Mouse (Mus musculus): ENCODE measurements around the gene Frmpd1. TPM values are rescaled to one million over a fixed set of nuclear protein-coding genes. Genes with fewer than 3 reads are reported as not detected.

Gene Frmpd1
- total RNA-seq (2023) = not detected

DNA sequence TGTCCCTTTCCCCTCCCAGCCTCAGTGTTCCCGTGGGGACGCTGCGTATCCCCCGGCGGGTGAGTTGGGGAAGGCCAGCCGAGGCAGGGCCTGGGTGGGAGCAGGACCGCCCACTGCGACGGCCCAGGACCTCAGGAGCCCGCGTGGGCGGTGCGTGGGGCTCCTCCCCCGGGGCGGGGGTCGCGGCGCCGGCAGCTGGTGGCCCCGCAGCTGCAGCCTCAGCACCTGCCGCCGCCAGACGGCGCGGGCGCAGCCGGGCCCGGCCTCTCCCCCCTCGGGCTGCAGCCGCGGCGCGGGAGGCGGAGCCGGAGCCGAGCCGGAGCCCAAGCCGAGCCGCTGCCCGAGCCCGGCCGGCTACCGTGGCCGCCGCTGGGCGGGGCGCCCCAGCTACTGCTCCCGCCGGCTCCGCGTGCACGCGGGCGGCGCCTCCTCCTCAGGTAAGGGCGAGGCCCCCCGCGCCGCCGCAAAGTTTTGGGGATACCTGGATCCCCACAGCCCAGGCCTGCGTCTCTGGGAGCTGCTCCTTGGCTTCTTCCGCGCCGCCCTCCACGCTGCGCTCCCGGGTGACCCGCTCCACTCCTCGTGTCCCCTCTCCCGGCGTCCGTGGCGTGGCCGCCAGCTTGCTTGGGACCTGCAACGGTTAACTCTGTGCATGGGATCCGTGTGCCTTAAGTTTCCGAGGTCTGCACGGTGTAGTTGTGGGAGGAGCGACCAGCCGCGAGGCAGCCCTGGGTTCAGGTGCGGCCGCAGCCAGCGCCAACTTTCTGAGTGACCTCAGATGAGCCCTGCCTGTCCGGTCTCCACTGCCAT lies at the start of gene Frmpd1:
TSS of gene Frmpd1 (plus strand) at position 355 of the 810 bp plus-strand sequence.

DNA sequence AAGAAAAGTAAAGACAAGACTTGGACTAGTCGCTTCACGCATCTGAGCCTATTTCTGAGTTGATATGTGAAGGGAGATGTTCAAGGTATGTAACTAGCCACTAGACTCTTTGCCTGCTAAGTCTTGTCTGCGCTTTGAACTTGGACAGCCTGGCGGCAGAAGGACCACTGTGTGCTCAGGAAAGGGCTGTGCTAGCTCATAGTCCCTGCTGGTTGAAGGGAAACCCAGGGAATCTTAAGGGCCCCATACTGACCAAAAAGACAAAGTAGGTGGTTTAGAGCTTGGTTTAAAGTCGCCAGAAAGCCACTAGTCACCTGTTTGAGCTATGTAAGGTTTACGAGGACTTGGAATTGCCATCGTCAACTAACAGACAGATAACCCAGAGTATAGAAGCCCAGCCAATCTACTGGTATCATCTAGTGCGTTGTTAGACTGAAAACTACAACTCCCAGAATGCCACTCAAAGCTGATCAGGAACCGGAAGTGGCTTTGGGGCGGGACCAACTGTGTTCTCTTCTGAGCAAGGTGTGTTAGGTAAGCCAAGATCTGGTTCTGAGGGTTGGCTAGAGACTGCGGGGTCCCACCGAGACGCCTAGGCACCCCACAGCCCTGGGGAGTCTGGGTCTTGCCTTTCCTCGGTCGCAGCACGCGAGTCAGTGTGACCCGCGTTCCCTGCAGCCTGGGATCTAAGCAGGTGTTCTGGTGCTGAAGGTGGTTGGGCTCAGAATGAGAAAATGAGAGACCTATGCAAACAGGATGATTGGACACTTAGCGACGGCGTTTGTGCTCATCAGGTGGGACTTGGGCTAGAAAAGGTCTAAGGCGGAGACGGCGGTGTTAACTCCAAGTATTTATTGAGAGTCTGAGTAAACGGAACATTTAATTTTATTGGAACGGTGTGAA lies 112.2 kb downstream of the Frmpd1 start, which contains the start of gene Trmt10b:
TSS of gene Trmt10b (plus strand) at position 466 of the 903 bp plus-strand sequence.

Other genes with a start within 250 kb of the Frmpd1 start
- 10.6 TPM for gene Grhpr, start 203.5 kb upstream of the Frmpd1 start, total RNA-seq (2023)
- 11.3 TPM for gene Zbtb5, start 172.5 kb upstream of the Frmpd1 start, total RNA-seq (2023)
- gene Polr1e, start 166.3 kb upstream of the Frmpd1 start, total RNA-seq (2023) = 28.4 TPM
- gene Fbxo10, start 100.3 kb upstream of the Frmpd1 start, total RNA-seq (2023) = 3.9 TPM
- 53.8 TPM for gene Tomm5, start 76.8 kb upstream of the Frmpd1 start, total RNA-seq (2023)
- 10.7 TPM for gene Trmt10b, start 112.3 kb downstream of the Frmpd1 start, total RNA-seq (2023)
- gene Dcaf10, start 157.2 kb downstream of the Frmpd1 start, total RNA-seq (2023) = 22.7 TPM
- gene Exosc3, start 157.9 kb downstream of the Frmpd1 start, total RNA-seq (2023) = 29.5 TPM
- gene Slc25a51, start 223.9 kb downstream of the Frmpd1 start, total RNA-seq (2023) = 67.5 TPM

All from CD8-positive naive resting alpha-beta T cell, adult 57 days (primary cell).